Mouse (Mus musculus): ENCODE data around the gene Cltb.

GRCm38 (mm10) chr13:54581385-54581784 lies 29.8 kb downstream of the Cltb start:
- TF ChIP-seq TAL1 (IDR thresholded peaks at IDR 0.05; ENCODE audit: low read length) (no peak), GATA1 (IDR thresholded peaks at IDR 0.05; ENCODE audit: low read length) (no peak)
